Mouse (Mus musculus) stomach, postnatal 0 days (tissue): Measurements from ENCODE around the gene Slit3.

Experiments
- CTCF ChIP-seq: IDR thresholded peaks from 2 replicates; pipeline ENCODE4 v1.5.1; 2016; ENCODE audit warnings: antibody characterized with exemption, low read depth, mild to moderate bottlenecking, moderate library complexity
- EP300 ChIP-seq: optimal IDR thresholded peaks from 2 replicates; pipeline ENCODE3; 2016; ENCODE audit warnings: antibody characterized with exemption

GRCm38 (mm10) chr11:35582591-35582990, 461.6 kb downstream of the Slit3 start:
- TF ChIP-seq CTCF: no peak
- TF ChIP-seq EP300: no peak
